Mouse (Mus musculus) neutrophil, adult 59 days (primary cell): ENCODE results near the gene Mamld1. TPM values are rescaled to one million over a fixed set of nuclear protein-coding genes. Genes with fewer than 3 reads are reported as not detected.

Experiments
- total RNA-seq, 2 experiments: library from RNA; stranded (reverse); gene quantifications; 1 replicate in 1 of 2; 2 replicates in 1 of 2; pipeline ENCODE4 v1.2.4; 2023

Mamld1 gene
- total RNA-seq: under 1 TPM; 0.38 to 0.51 TPM

DNA sequence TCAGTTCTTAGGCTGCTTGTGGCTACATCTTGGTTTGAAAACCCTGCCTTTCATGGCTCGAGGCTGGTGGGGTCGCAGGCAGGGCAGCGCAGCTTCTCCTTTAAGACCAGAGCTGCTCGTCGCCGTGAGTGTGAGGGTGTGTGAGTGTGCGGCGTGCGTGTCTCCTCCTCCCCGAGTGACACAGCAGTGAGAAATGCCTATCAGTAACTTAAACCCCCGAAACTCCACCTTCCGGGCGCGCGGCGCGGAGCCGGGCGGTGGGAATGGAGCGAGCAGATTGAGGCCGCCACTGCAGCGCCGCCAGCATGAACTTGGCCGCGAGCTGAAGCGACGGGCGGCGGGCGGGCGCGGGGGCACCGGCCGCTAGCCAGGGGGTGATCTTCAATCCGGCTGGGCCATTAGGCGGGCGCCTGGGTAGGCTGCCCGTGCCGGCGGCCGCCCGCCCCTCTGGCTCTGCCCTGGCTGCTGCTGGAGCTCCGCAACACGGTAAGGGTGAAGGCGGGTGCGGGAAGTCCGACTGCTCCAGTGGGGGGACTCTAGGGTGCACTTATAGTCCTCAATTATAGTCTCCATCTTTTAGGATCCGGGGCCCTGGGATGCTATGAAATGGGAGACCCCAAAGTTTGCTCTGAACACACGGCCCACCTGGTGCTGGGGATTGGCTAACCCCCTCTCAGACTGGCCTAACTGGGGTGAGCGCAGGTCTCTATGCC is at the start of gene Mamld1:
Mamld1 (plus strand) TSS at position 393 of the 713 bp plus-strand sequence.

Other genes starting within 250 kb of the Mamld1 start
- 10 to 100 TPM; 18.0 to 23.3 TPM for gene Mtm1, start 160.5 kb downstream of the Mamld1 start, total RNA-seq